Mouse (Mus musculus): Measurements from ENCODE around the gene Tent5c.

The Tent5c gene

DNA sequence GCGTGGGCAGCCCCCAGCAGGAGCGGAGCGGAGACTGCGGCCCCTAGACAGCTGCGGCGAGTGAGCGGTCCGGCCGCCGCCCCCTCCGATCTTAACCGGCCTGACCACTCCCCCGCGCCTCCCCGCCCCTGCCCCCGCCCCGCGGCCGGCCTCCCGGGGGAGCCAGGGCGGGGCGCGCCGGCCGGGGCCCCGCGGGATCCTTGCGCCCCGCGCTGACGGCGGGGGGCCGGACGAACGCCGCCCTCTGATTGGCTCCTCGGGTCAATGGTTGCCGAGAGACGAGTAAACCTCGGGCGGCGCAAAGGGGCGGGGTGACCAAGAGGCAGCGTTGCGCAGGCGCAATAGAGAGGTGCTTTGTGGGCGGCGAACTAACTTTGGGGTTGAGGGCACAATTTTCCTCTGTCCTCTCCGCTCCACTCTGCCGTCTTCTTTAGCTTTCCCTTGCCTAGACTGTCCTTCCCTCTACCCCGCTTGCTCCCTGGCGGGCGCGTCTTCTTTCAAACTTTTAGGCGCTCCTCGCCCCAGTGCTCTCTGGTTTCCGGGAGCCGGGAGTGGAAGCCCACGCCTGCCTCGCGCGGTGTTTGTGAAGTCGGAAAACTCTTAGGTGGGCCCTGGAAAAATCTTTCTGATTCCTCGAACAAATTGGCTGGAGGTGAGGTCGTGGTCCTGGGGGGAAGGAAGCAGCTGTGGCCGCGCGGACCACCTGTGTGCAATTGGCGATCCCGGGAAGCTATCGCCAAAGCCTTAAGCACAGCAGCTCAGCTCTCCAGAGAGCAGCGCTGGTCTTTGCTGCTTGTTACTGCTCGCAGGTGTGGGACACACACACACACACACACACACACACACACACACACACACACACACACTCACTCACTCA lies at the start of gene Tent5c:
Tent5c (minus strand) TSS at position 192 of the 877 bp plus-strand sequence.
- DNase-seq: peak; percentile 96 to 98

DNA sequence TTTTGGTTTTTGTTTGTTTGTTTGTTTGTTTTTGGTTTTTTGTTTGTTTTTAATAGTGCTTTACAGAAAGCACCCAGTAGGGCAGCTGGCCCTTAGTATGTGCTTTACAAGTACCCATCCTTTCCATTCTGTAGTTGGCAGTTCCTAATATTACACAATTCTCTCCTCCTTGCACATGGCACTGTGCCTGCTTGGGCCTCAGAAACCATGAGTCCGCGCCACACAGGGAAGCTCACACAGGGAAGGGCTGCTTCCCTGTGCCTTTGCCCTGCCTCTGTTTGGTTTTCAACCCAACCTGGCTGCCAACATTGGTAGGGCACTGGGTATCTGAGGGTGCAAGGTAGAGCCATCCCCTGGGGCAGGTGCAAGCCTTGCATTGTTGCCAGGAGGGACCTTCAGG lies 47.6 kb upstream of the Tent5c start:
- no peak for DNase-seq

DNA sequence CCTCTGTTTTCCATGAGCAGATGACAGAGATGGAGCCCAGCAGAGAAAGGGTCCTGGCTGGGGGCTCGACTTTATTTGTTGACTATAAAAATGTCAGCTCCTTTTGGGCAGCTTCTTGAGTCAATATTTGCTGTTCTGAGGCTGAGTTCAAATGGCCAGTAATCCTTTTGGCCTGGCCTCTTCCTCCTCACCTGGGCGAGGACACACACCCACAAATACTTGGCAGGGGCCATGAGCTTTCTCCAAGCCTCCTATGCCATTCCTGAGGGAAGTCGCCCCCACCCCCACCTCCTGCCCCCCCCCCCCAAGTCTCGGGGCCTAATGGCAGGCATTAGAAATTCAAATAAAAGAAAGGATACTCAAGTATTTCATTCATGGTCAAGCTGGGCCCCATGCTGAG lies 46.8 kb upstream of the Tent5c start:
- DNase-seq: no peak

DNA sequence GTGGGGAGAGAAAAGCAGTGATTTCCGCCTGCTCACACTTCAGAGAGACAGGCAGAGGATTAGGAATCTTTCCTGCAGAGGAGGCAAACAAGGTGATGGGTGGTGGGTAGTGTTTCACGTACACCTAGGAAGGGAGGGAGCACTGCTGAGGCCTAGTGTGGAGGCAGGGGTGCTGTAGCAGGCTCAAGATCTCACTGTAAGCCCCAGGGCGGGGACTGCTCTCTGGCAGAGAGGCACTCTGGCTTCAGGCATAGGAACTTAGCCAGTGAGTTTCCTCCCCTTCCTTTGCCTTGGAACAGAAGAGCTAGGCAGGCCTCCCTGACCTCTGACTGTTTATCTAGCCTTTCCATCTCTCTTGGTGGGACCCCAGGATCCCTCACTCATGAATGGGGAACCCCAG lies 46.2 kb upstream of the Tent5c start:
- no peak for DNase-seq

GRCm38 (mm10) chr3:100534394-100534793 lies 45.3 kb upstream of the Tent5c start:
- DNase-seq: no peak

DNA sequence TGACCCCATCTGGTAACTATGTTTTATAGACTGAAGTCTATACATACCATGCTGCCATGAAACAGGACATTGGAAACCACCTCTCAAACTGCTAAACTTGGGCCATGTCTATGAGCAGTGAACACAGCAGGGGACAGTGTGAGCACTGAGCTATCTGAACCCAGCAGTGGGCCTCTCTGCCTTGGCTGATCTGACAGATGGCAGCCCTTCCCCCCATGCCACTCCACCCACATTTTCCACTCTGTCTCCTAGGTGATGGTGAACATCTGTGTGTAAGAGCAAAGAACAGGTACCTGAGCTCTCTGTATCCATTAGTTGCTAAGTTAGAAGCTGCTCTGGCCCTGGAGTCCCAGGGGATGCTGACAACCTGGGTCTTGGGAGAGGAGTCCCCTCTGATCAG lies 44.3 kb upstream of the Tent5c start:
- DNase-seq: no peak

GRCm38 (mm10) chr3:100530919-100531318 lies 41.8 kb upstream of the Tent5c start:
- DNase-seq: no peak

- no peak for DNase-seq
Observed at GRCm38 (mm10) chr3:100530244-100530788, 41.2 kb upstream of the Tent5c start.

- DNase-seq: no peak
Observed at GRCm38 (mm10) chr3:100522671-100523070, 33.5 kb upstream of the Tent5c start.

- DNase-seq: no peak
Observed at GRCm38 (mm10) chr3:100521626-100522025, 32.5 kb upstream of the Tent5c start.

DNA sequence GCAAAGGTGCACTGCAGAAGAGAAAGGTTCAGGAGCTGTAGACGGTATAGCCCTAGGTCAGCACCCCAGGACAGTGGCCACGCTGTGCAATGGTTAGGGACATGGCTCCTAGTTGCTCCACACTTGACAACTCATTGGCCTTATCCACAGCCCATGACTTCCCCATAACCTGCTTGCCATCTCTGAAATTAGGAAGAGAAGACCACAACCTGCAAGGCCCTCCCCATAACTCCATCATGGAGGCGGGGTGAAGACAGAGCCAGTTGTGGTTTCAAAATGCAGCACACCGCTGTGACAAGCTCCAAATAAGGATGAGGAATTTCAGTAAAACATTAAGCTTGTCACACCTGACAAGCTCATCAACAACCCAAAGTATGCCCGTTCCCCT lies 26.6 kb upstream of the Tent5c start:
- no peak for DNase-seq

- DNase-seq: peak in 1 of 2 experiments; percentile 29
Observed at GRCm38 (mm10) chr3:100515093-100515753, 26.1 kb upstream of the Tent5c start.

- no peak for DNase-seq
Observed at GRCm38 (mm10) chr3:100507174-100507573, 18.1 kb upstream of the Tent5c start.

DNA sequence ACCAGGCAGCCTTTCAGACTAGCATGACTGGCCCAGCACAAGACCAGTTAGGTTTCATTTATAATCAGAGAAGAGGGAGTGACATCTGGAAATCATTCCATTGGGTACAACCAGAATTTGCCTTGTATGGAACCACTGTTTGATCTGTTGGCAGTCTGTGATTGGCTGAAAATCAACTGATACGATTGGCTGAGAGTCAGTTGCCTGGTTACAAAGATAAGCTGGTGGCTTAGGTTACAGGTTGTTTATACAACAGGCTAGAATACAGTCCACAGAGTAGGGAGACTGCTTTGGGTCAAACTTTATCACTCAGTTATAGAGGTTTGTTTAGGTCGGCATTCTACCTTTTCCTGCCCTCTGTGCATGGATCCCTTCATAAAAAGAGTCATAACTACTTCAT lies 17.6 kb upstream of the Tent5c start:
- no peak for DNase-seq

DNA sequence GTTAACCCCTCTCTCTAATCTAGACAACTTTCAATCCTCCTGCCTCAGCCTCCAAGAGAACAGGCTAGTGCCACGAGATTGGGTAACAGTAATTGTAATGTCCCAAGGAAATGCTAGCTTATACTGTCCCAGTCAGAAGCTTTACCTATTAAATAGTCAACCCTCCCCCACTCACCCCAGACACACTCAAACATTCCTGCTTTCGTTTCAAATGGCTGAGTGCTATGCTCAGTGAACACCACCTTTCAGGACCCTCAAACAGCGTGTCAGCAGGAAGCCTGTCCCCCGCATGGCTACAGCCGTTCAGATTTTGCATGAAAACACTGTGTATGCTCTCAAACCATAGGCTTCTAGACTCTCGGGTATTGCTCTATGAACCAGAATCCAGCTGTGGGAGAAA lies 14.8 kb upstream of the Tent5c start:
- DNase-seq: no peak

GRCm38 (mm10) chr3:100502516-100502915 lies 13.4 kb upstream of the Tent5c start:
- no peak for DNase-seq

DNA sequence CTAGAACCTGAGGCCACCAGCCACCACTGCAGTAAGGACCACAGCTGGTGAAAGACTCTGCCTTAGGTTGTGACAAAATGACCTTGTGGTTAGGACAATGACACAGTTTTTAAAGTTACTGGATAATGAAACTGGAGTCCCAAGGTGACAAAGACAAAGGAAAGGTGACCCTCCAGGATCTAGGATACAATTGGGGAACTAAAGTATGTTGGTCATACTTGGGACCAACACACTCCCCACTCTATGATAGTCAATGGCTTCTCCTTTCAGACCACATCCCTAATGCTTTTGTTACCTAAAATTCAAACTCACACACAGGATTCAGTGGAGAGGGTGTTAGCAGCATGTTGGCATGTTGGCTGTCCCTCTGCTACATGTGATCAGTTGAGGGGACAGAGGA lies 12.8 kb upstream of the Tent5c start:
- no peak for DNase-seq

DNA sequence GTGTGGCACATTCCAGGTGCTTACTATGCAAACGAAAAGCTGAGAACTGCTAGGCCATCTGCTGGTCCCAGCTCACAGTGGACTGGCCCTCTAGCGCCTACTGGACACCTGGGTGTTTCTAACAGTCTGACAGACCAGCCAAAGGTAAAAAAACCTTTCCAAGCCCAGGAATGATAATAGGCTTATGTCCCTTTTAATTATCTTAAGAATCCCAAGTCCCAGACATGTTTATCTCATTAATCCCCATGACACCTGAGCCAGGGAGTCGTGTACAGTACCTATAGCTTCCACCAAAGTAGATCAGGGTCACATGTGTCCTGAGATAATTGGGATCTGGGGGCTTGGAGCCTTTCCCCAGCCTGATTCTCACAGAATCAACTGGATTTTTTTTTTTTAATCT lies 7.0 kb upstream of the Tent5c start:
- DNase-seq: no peak

DNA sequence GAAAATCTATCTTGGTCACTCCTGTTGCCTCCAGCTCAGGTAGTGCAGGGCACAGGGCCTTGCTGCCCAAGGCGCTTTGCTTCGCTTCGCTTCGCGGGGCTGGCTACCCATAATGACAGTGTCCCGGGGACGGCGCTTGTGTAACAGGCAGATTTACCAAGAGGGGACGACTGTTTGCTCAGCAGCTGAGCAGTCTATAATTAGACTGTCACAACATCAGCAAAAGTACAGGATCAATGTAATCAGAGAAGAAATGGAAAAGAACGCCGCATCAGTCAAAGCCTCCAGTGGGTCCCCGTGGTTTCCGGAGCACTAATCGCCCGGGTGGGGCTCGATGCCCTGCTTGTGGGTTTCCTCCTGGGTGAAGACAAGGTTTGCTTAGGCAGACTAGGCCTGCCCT lies 6.3 kb upstream of the Tent5c start:
- no peak for DNase-seq

DNA sequence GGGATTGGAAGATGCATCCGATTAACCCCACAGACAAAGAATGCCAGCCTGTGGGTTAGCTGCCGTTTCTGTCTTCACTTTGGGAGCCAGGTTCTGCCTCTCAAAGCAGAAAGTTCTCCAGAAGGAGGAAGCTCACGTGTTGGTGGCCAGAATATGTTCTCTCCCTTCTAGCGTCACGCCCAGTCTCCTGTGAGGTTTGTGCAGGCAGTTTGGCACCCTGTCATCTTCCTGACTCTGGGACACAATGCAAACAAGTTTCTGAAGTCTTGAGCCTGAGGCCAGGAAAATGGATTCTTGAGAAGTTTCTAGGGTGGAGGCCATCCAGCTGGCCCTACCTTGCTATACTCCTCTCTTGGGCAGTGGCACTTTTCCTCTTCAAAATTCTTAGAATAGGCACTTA lies 5.8 kb upstream of the Tent5c start:
- DNase-seq: peak in 1 of 2 experiments; percentile 40

- DNase-seq: no peak
Observed at GRCm38 (mm10) chr3:100490010-100490300, 831 bp upstream of the Tent5c start.

DNA sequence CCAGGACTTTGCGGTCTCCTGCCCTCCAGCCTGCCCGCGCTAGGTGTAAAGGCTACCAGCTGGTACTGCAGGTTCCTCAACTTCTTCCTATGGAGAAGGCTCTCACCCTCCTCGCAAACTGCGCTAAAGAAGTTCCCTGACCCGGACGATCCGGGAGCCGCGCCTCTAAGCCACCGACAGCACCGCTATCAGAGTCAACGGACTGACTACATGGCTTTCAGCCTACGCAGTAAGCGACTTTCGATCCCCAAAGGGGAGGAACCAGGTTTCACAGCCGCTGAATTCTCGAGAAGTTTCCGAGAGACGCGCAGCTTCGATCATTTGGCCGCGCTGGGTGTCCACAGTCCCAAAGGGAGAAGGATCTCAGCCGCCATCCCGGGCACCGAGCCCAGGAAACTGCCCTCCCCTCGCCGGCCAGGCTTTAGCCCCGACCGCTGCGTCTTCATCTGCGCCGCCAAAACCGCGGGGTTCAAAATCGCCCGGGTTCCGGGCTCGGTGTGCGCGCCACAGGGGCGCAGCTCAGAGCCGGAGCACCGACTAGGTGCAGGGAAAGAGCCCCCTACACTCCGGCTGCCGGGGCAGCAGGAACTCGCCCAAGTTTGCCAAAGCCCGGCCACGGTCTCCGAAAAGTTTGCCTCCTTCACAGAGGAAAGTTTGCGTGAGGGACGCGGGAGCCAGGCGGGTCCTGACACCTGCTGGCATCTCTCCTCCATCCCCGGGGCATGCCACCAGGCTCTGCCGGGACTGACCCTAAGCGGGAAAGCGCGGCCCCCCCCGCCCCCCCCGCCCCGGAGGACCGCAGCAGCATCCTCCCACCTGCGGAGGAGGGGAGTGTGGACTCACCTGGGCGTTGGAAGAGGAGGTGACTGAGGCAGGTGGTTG lies 632 bp downstream of the Tent5c start:
- peak; percentile 70 to 77 for DNase-seq

DNA sequence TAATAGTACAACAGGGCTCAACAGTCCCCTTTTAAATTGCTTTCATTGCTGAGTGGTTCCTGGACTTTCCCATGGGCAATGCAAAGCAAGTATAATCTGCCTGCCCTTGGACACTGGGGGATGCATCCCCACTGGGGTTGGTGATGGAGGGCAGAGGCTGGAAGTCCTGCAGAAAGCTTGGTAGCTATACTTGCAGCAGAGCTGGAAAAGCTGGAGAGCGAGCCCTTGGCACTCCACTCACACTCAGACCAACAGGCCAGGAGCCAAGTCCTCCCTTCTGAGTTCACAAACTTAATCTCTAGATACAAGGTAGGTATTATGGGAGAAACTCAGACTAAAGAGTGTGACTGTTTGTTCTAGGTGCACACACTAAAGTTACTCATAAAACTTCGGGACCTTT lies 2.1 kb downstream of the Tent5c start:
- DNase-seq: no peak

All from lung, postnatal 4 days (tissue).